Mouse (Mus musculus) G1E (cell line): ENCODE measurements around the gene Cdc37. TPM values are rescaled to one million over a fixed set of nuclear protein-coding genes. Genes with fewer than 3 reads are reported as not detected.

ENCODE experiments used
- ATAC-seq: 2 replicates; pipeline ENCODE4 v1.8.0; 2016; ENCODE audit warnings: mild to moderate bottlenecking; ENCODE audit not compliant: insufficient number of reproducible peaks, poor library complexity, low FRiP score, severe bottlenecking; ENCODE audit errors: extremely low read depth
- DNase-seq: peaks from one replicate; pipeline ENCODE4 v3.0.0; 2012; ENCODE audit warnings: low spot score
- H3K27me3 ChIP-seq: 2 replicates; pipeline ENCODE4 v1.6.1; 2012; ENCODE audit warnings: mild to moderate bottlenecking, low read length, inconsistent platforms; ENCODE audit not compliant: insufficient read depth
- H3K36me3 ChIP-seq: replicated peaks from 2 replicates; pipeline ENCODE3; 2012; ENCODE audit warnings: mild to moderate bottlenecking, inconsistent platforms
- H3K4me1 ChIP-seq: 2 replicates; pipeline ENCODE4 v1.6.1; 2012; ENCODE audit warnings: low read depth, low read length, inconsistent platforms, mixed read lengths; ENCODE audit not compliant: insufficient read depth
- H3K4me3 ChIP-seq: 2 replicates; pipeline ENCODE4 v1.5.1; 2012; ENCODE audit warnings: low read depth, mild to moderate bottlenecking, inconsistent platforms, low read length, moderate library complexity, mixed read lengths
- H3K9me3 ChIP-seq: replicated peaks from 2 replicates; pipeline ENCODE4 v1.6.1; 2012; ENCODE audit warnings: inconsistent platforms
- CTCF ChIP-seq: IDR thresholded peaks from 2 replicates; pipeline ENCODE4 v1.5.1; 2012; ENCODE audit warnings: low read depth, low read length, inconsistent platforms, mixed read lengths
- GATA1 ChIP-seq: IDR thresholded peaks from 2 replicates; pipeline ENCODE4 v1.6.1; 2012; ENCODE audit warnings: borderline replicate concordance, low read length, inconsistent platforms, mixed read lengths
- GATA2 ChIP-seq: IDR thresholded peaks from 2 replicates; pipeline ENCODE4 v1.6.1; 2012; ENCODE audit warnings: low read depth, low read length, inconsistent platforms, borderline replicate concordance
- POLR2AphosphoS5 ChIP-seq: IDR thresholded peaks from 2 replicates; pipeline ENCODE4 v1.6.1; 2012; ENCODE audit warnings: low read depth, low read length, inconsistent platforms; ENCODE audit not compliant: insufficient replicate concordance
- TAL1 ChIP-seq: conservative IDR thresholded peaks from 2 replicates; pipeline ENCODE4 v1.6.1; 2012; ENCODE audit warnings: low read depth, low read length, inconsistent platforms, mixed read lengths
- polyA plus RNA-seq: library from polyadenylated mRNA; stranded (reverse); fragments of >175 nt; gene quantifications from 2 replicates; pipeline ENCODE4 v1.2.3, GENCODE M21; 2012
- total RNA-seq, 2 experiments: library from RNA; stranded (forward) in 1 of 2; stranded (reverse) in 1 of 2; fragments of 200-1000 nt in 1 of 2; fragments of >200 nt in 1 of 2; fragmentation: Nextera tagmentation in 1 of 2; gene quantifications; 2 replicates each; pipeline ENCODE4 v1.2.3; 2014 to 2017

Gene Cdc37
- total and polyA plus RNA-seq, 3 experiments = 80.4 to 213 (median 193) TPM

GRCm38 (mm10) chr9:21090972-21091706, 58.6 kb downstream of the Cdc37 start:
- H3K27me3 ChIP-seq = no peaks in the 10 kb centered on the region
- no peaks in the 10 kb centered on the region for H3K9me3 ChIP-seq
- peaks cover 61% of the 10 kb centered on the region for H3K4me1 ChIP-seq
- DNase-seq (no peak), ATAC-seq (no peak)
- TF ChIP-seq TAL1 = no peak
- TF ChIP-seq POLR2AphosphoS5 = no peak
- peaks cover 79% of the 10 kb centered on the region for H3K36me3 ChIP-seq
- H3K4me3 ChIP-seq = peak overlapping the region; percentile 78

- H3K9me3 ChIP-seq = no peaks in the 10 kb centered on the region
- DNase-seq (no peak), ATAC-seq (no peak)
- peaks cover 67% of the 10 kb centered on the region for H3K4me1 ChIP-seq
- peak overlapping the region; percentile 78 for H3K4me3 ChIP-seq
- H3K36me3 ChIP-seq = peaks cover 80% of the 10 kb centered on the region
- TF ChIP-seq CTCF (no peak), GATA1 (no peak), GATA2 (no peak), POLR2AphosphoS5 (no peak), TAL1 (no peak)
- H3K27me3 ChIP-seq = no peaks in the 10 kb centered on the region
Measured at GRCm38 (mm10) chr9:21090537-21090936, 59.2 kb downstream of the Cdc37 start.

DNA sequence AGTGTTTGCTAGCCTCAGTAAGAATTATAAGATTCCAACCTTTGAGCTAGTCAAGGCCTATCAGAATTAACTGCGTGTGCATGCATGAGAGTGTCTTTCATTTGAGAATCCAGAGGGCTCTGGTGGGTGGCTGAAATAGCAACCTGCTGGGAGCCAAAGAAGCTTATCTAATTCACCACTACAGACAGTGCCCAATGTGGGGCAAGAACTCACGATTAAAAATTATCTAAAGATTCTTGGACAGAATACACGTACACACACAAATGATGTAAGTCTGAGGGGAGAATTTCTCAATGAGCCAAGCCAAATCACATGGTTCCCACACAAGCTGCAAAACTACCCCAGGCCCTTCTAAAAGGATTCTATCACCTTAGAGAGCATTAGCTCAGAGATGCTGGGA, 66.5 kb downstream of the Cdc37 start:
- no peak overlapping the region for H3K4me3 ChIP-seq
- TF ChIP-seq POLR2AphosphoS5 (no peak), GATA1 (no peak), CTCF (no peak), GATA2 (no peak), TAL1 (no peak)
- peaks cover 44% of the 10 kb centered on the region for H3K4me1 ChIP-seq
- no peak for ATAC-seq
- no peaks in the 10 kb centered on the region for H3K27me3 ChIP-seq
- peaks cover 96% of the 10 kb centered on the region for H3K36me3 ChIP-seq
- no peaks in the 10 kb centered on the region for H3K9me3 ChIP-seq
- no peak for DNase-seq

Other genes starting within 250 kb of the Cdc37 start
Only the 20 nearest of the 21 such genes appear.
- 142 and 148 TPM in 2 replicates for gene Dnmt1, start 190.1 kb downstream of the Cdc37 start, total RNA-seq (2014; fragmentation: Nextera tagmentation)
- 167 and 197 TPM in 2 replicates for gene Dnmt1, start 190.1 kb downstream of the Cdc37 start, total RNA-seq (2017)
- 178 and 209 TPM in 2 replicates for gene Dnmt1, start 190.1 kb downstream of the Cdc37 start, polyA plus RNA-seq
- gene S1pr2, start 173.2 kb downstream of the Cdc37 start, total RNA-seq (2014; fragmentation: Nextera tagmentation) = 1.8 and 8.4 TPM in 2 replicates
- 2.1 and 2.8 TPM in 2 replicates for gene S1pr2, start 173.2 kb downstream of the Cdc37 start, total RNA-seq (2017)
- 1.6 TPM in 2 replicates for gene S1pr2, start 173.2 kb downstream of the Cdc37 start, polyA plus RNA-seq
- gene Mrpl4, start 147.2 kb downstream of the Cdc37 start, total RNA-seq (2014; fragmentation: Nextera tagmentation) = 38.4 and 39.6 TPM in 2 replicates
- gene Mrpl4, start 147.2 kb downstream of the Cdc37 start, total RNA-seq (2017) = 39.1 and 51.5 TPM in 2 replicates
- 92.6 and 129 TPM in 2 replicates for gene Mrpl4, start 147.2 kb downstream of the Cdc37 start, polyA plus RNA-seq
- gene Icam1, start 134.0 kb downstream of the Cdc37 start, total RNA-seq (2014; fragmentation: Nextera tagmentation) = 9.6 and 9.9 TPM in 2 replicates
- 15.7 and 17.1 TPM in 2 replicates for gene Icam1, start 134.0 kb downstream of the Cdc37 start, total RNA-seq (2017)
- gene Icam1, start 134.0 kb downstream of the Cdc37 start, polyA plus RNA-seq = 5.0 and 5.8 TPM in 2 replicates
- gene Icam4, start 120.6 kb downstream of the Cdc37 start, total RNA-seq (2014; fragmentation: Nextera tagmentation) = 2.1 and 4.8 TPM in 2 replicates
- 8.2 and 10.6 TPM in 2 replicates for gene Icam4, start 120.6 kb downstream of the Cdc37 start, total RNA-seq (2017)
- gene Icam4, start 120.6 kb downstream of the Cdc37 start, polyA plus RNA-seq = 8.3 and 11.2 TPM in 2 replicates
- not detected in 2 replicates for gene Icam5, start 117.9 kb downstream of the Cdc37 start, total RNA-seq (2014; fragmentation: Nextera tagmentation)
- 0.33 and 0.99 TPM in 2 replicates for gene Icam5, start 117.9 kb downstream of the Cdc37 start, total RNA-seq (2017)
- gene Icam5, start 117.9 kb downstream of the Cdc37 start, polyA plus RNA-seq = 0.30 and 0.38 TPM in 2 replicates
- not detected in 2 replicates for gene Zglp1, start 82.9 kb downstream of the Cdc37 start, total RNA-seq (2014; fragmentation: Nextera tagmentation)
- not detected in 2 replicates for gene Zglp1, start 82.9 kb downstream of the Cdc37 start, total RNA-seq (2017)
- 4.0 and 4.5 TPM in 2 replicates for gene Zglp1, start 82.9 kb downstream of the Cdc37 start, polyA plus RNA-seq
- 0.98 and 2.2 TPM in 2 replicates for gene Gm49373, start 76.9 kb downstream of the Cdc37 start, total RNA-seq (2014; fragmentation: Nextera tagmentation)
- gene Gm49373, start 76.9 kb downstream of the Cdc37 start, total RNA-seq (2017) = 0.33 and 1.0 TPM in 2 replicates
- 0.61 and 1.2 TPM in 2 replicates for gene Gm49373, start 76.9 kb downstream of the Cdc37 start, polyA plus RNA-seq
- gene Fdx1l, start 76.4 kb downstream of the Cdc37 start, total RNA-seq (2014; fragmentation: Nextera tagmentation) = 52.4 and 58.5 TPM in 2 replicates
- 54.3 and 56.1 TPM in 2 replicates for gene Fdx1l, start 76.4 kb downstream of the Cdc37 start, total RNA-seq (2017)
- 30.6 and 31.0 TPM in 2 replicates for gene Fdx1l, start 76.4 kb downstream of the Cdc37 start, polyA plus RNA-seq
- 95.6 and 162 TPM in 2 replicates for gene Gm38431, start 58.0 kb downstream of the Cdc37 start, total RNA-seq (2014; fragmentation: Nextera tagmentation)
- 2.1 and 2.8 TPM in 2 replicates for gene Gm38431, start 58.0 kb downstream of the Cdc37 start, total RNA-seq (2017)
- 382 and 444 TPM in 2 replicates for gene Gm38431, start 58.0 kb downstream of the Cdc37 start, polyA plus RNA-seq
- gene Raver1, start 58.0 kb downstream of the Cdc37 start, total RNA-seq (2014; fragmentation: Nextera tagmentation) = 35.1 and 72.2 TPM in 2 replicates
- gene Raver1, start 58.0 kb downstream of the Cdc37 start, total RNA-seq (2017) = 18.5 and 19.6 TPM in 2 replicates
- 0.62 and 0.92 TPM in 2 replicates for gene Raver1, start 58.0 kb downstream of the Cdc37 start, polyA plus RNA-seq
- 16.1 and 16.6 TPM in 2 replicates for gene Tyk2, start 18.7 kb downstream of the Cdc37 start, total RNA-seq (2014; fragmentation: Nextera tagmentation)
- gene Tyk2, start 18.7 kb downstream of the Cdc37 start, total RNA-seq (2017) = 17.4 and 19.0 TPM in 2 replicates
- 17.3 and 19.0 TPM in 2 replicates for gene Tyk2, start 18.7 kb downstream of the Cdc37 start, polyA plus RNA-seq
- gene Pde4a, start 15.7 kb upstream of the Cdc37 start, total RNA-seq (2014; fragmentation: Nextera tagmentation) = 2.5 and 2.9 TPM in 2 replicates
- gene Pde4a, start 15.7 kb upstream of the Cdc37 start, total RNA-seq (2017) = 1.5 and 1.7 TPM in 2 replicates
- 1.4 and 1.5 TPM in 2 replicates for gene Pde4a, start 15.7 kb upstream of the Cdc37 start, polyA plus RNA-seq
- 16.7 and 21.3 TPM in 2 replicates for gene Keap1, start 89.4 kb upstream of the Cdc37 start, total RNA-seq (2014; fragmentation: Nextera tagmentation)
- 46.4 and 48.1 TPM in 2 replicates for gene Keap1, start 89.4 kb upstream of the Cdc37 start, total RNA-seq (2017)
- 73.3 and 81.7 TPM in 2 replicates for gene Keap1, start 89.4 kb upstream of the Cdc37 start, polyA plus RNA-seq
- gene S1pr5, start 98.5 kb upstream of the Cdc37 start, total RNA-seq (2014; fragmentation: Nextera tagmentation) = not detected in 2 replicates
- gene S1pr5, start 98.5 kb upstream of the Cdc37 start, total RNA-seq (2017) = 0.11 TPM in 1 of 2 replicates, not detected in the other
- not detected in 2 replicates for gene S1pr5, start 98.5 kb upstream of the Cdc37 start, polyA plus RNA-seq
- gene Atg4d, start 115.3 kb upstream of the Cdc37 start, total RNA-seq (2014; fragmentation: Nextera tagmentation) = 7.0 and 14.5 TPM in 2 replicates
- gene Atg4d, start 115.3 kb upstream of the Cdc37 start, total RNA-seq (2017) = 9.1 and 11.0 TPM in 2 replicates
- 14.9 and 20.7 TPM in 2 replicates for gene Atg4d, start 115.3 kb upstream of the Cdc37 start, polyA plus RNA-seq
- 45.4 and 52.7 TPM in 2 replicates for gene Kri1, start 138.0 kb upstream of the Cdc37 start, total RNA-seq (2014; fragmentation: Nextera tagmentation)
- 74.3 and 89.3 TPM in 2 replicates for gene Kri1, start 138.0 kb upstream of the Cdc37 start, total RNA-seq (2017)
- 46.2 and 56.6 TPM in 2 replicates for gene Kri1, start 138.0 kb upstream of the Cdc37 start, polyA plus RNA-seq
- 15.4 and 35.8 TPM in 2 replicates for gene Cdkn2d, start 141.4 kb upstream of the Cdc37 start, total RNA-seq (2014; fragmentation: Nextera tagmentation)
- gene Cdkn2d, start 141.4 kb upstream of the Cdc37 start, total RNA-seq (2017) = 30.3 and 31.2 TPM in 2 replicates
- gene Cdkn2d, start 141.4 kb upstream of the Cdc37 start, polyA plus RNA-seq = 14.3 and 17.4 TPM in 2 replicates
- not detected in 2 replicates for gene Ap1m2, start 162.4 kb upstream of the Cdc37 start, total RNA-seq (2014; fragmentation: Nextera tagmentation)
- 0.16 TPM in 1 of 2 replicates, not detected in the other for gene Ap1m2, start 162.4 kb upstream of the Cdc37 start, total RNA-seq (2017)
- not detected in 2 replicates for gene Ap1m2, start 162.4 kb upstream of the Cdc37 start, polyA plus RNA-seq
- gene Slc44a2, start 170.7 kb upstream of the Cdc37 start, total RNA-seq (2014; fragmentation: Nextera tagmentation) = 42.2 and 52.7 TPM in 2 replicates
- 35.5 and 35.7 TPM in 2 replicates for gene Slc44a2, start 170.7 kb upstream of the Cdc37 start, total RNA-seq (2017)
- gene Slc44a2, start 170.7 kb upstream of the Cdc37 start, polyA plus RNA-seq = 45.4 and 56.8 TPM in 2 replicates